Mouse (Mus musculus): ENCODE measurements around the gene Gm11549.

- no peak for TF ChIP-seq CTCF (IDR thresholded peaks at IDR 0.05; ENCODE audit: insufficient read depth, low read depth, low read length)
- no peak for TF ChIP-seq POLR2A (IDR thresholded peaks at IDR 0.05; ENCODE audit: insufficient read depth, low read depth, low read length)
Observed at GRCm38 (mm10) chr3:36488367-36488766, 33.2 kb downstream of the Gm11549 start.
